Mouse (Mus musculus): ENCODE measurements around the gene D10Wsu102e.

DNA sequence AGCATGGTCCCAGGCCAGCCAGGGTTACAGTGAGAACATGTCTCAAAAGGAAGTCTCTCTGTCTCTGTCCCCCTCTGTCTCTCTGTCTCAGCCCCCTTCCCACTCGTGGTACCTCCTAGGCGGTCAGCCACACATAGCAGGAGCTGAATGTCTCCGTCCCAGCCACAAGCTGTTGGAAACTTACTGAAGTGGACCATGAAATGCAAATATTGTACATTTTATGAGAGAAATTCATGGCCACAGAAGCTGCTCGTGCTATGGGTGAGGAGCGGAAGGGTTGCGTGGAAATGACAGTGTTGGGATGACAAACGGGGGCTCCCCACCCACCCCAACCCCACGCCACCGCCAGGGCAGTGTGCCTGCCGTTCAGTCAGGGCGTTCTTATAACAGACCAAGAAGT, 27.4 kb upstream of the D10Wsu102e start:
- TF ChIP-seq CTCF (IDR thresholded peaks at IDR 0.05; ENCODE audit: low read depth, low read length) = no peak
- TF ChIP-seq POLR2AphosphoS5 (IDR thresholded peaks at IDR 0.05; ENCODE audit: insufficient replicate concordance, low read depth, low read length) = no peak
- no peak for TF ChIP-seq GATA1 (IDR thresholded peaks at IDR 0.05; ENCODE audit: borderline replicate concordance, low read length)
- no peak for TF ChIP-seq TAL1 (conservative IDR thresholded peaks at IDR 0.05; ENCODE audit: low read depth, low read length)
- no peak for TF ChIP-seq GATA2 (IDR thresholded peaks at IDR 0.05; ENCODE audit: borderline replicate concordance, low read depth, low read length)

Measured in G1E (cell line).